Mouse (Mus musculus) lung, postnatal 0 days (tissue): ENCODE data around the gene Rpp25l.

Source experiments
- CTCF ChIP-seq: IDR thresholded peaks from 2 replicates; pipeline ENCODE4 v1.5.1; 2016; ENCODE audit warnings: antibody characterized with exemption, mild to moderate bottlenecking
- EP300 ChIP-seq: IDR thresholded peaks from 2 replicates; pipeline ENCODE4 v1.6.1; 2016; ENCODE audit warnings: antibody characterized with exemption, mild to moderate bottlenecking, control low read depth

DNA sequence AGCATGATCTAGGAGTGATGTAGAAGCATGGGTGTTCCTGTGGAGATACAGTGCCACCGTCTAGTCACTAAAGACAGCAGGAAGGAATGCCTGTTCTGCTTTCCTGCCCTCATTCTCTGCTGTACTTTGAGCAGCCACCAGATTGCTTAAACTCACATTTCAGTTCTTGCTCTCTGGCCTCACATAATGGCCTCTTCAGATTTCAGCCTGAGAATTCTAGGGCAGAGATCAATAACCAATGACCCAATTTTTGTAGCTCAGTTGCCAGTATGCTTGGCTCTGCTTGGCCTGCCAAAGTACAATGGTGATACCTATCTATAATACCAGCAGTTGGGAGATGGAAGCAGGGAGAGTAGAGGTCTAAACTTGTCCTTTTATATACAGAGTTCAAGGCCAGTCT is 31.7 kb upstream of the Rpp25l start:
- TF ChIP-seq EP300 (no peak), CTCF (no peak)
